Mouse (Mus musculus) kidney, postnatal 0 days (tissue): ENCODE measurements around the gene Gpc3. TPM values are rescaled to one million over a fixed set of nuclear protein-coding genes. Genes with fewer than 3 reads are reported as not detected.
"Not testable (repeated sequence)": the region's sequence is repeated elsewhere in the genome, so short reads cannot be mapped to it uniquely, and the experiment has no call there.

ENCODE experiments used
- ATAC-seq: fragments of 200-750 bp; cut with Nextera tagmentation; replicated peaks from 2 replicates; pipeline ENCODE4 v1.8.0; 2017; ENCODE audit warnings: low read depth, moderate number of reproducible peaks, moderate TSS enrichment, moderate library complexity; ENCODE audit not compliant: low FRiP score
- DNase-seq: peaks from one replicate; pipeline ENCODE4 v3.0.0-alpha.2; 2016; ENCODE audit warnings: low spot score
- H3K27ac ChIP-seq: fragments of 300-500 bp; sonication (generic); 2 replicates; pipeline ENCODE4 v1.5.1; 2014; ENCODE audit warnings: mild to moderate bottlenecking
- H3K27me3 ChIP-seq: fragments of 300-500 bp; sonication (generic); 2 replicates; pipeline ENCODE4 v1.6.1; 2014; ENCODE audit warnings: low read length, mixed read lengths; ENCODE audit not compliant: insufficient read depth
- H3K36me3 ChIP-seq: fragments of 300-500 bp; sonication (generic); 2 replicates; pipeline ENCODE4 v1.6.1; 2014; ENCODE audit warnings: low read length, mixed read lengths; ENCODE audit not compliant: insufficient read depth
- H3K4me1 ChIP-seq: fragments of 300-500 bp; sonication (generic); replicated peaks from 2 replicates; pipeline ENCODE4 v1.6.1; 2014; ENCODE audit warnings: antibody characterized with exemption, low read length, mixed read lengths; ENCODE audit not compliant: insufficient read depth
- H3K4me2 ChIP-seq: fragments of 300-500 bp; sonication (generic); 2 replicates; pipeline ENCODE4 v1.6.1; 2014; ENCODE audit warnings: mild to moderate bottlenecking, low read length, moderate library complexity, mixed read lengths
- H3K4me3 ChIP-seq: fragments of 300-500 bp; sonication (generic); replicated peaks from 2 replicates; pipeline ENCODE4 v1.5.1; 2014; ENCODE audit warnings: low read depth, low read length
- H3K9ac ChIP-seq: fragments of 300-500 bp; sonication (generic); 2 replicates; pipeline ENCODE4 v1.6.1; 2014; ENCODE audit warnings: low read depth, low read length
- H3K9me3 ChIP-seq: fragments of 300-500 bp; sonication (generic); replicated peaks from 2 replicates; pipeline ENCODE4 v1.6.1; 2016; ENCODE audit warnings: low read length, inconsistent platforms, mixed read lengths
- CTCF ChIP-seq: IDR thresholded peaks from 2 replicates; pipeline ENCODE4 v1.5.1; 2016; ENCODE audit warnings: antibody characterized with exemption, low read depth, mild to moderate bottlenecking, moderate library complexity
- WGBS: fragments of 180-500 bp; shearing (Covaris S2); extraction: QIAGEN DNeasy Blood & Tissue Kit; methylation state at CpG from one replicate; pipeline ENCODE4 v1.1.7; 2014; 5-methylcytosine and 5-hydroxymethylcytosine counted together
- microRNA counts: library from miRNA; unstranded; fragments of <30 nt; microRNA quantifications from one replicate; lab custom pipeline; 2015
- microRNA-seq: library from miRNA; unstranded; fragments of <30 nt; microRNA quantifications from one replicate; pipeline ENCODE4, GENCODE M21; 2016
- polyA plus RNA-seq: library from polyadenylated mRNA; unstranded; fragments of >200 nt; fragmentation: Nextera tagmentation; extraction: Ambion mirVana; gene quantifications from 2 replicates; pipeline ENCODE4 v1.2.1, GENCODE M21; 2015

The Gpc3 gene
- polyA plus RNA-seq, 1 experiment from 2014 or later: 1,010 TPM

DNA sequence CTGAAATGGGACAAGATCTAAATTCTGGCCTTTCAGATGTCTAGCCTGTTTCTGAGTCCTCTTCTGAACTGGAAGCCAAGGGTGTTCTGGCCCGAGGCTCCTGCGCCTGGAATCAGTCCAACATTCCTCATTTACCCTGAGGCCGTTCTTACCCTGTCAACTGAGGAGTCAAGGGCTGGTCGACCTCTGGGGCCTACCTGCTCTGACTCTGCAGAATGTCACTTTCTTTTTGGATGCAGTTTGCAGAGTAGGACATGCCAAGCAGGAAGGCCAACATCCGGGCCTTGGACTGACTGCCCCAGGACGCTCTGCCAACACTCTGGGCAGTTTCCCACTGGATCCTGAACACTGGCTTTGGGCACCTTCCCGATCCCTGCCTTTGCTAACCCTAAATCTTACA, 352.2 kb downstream of the Gpc3 start:
- H3K9ac ChIP-seq: no peak overlapping the region
- no peak for DNase-seq
- no peak overlapping the region for H3K27ac ChIP-seq
- H3K27me3 ChIP-seq: no peaks in the 10 kb centered on the region
- H3K4me3 ChIP-seq: no peak overlapping the region
- no peak for ATAC-seq
- H3K9me3 ChIP-seq: no peaks in the 10 kb centered on the region
- H3K36me3 ChIP-seq: no peaks in the 10 kb centered on the region
- TF ChIP-seq CTCF: no peak
- no peak overlapping the region for H3K4me2 ChIP-seq
- H3K4me1 ChIP-seq: no peaks in the 10 kb centered on the region
- WGBS: 51% methylated on average over 7 of the region's 7 CpGs

GRCm38 (mm10) chrX:52259771-52260170, 354.0 kb downstream of the Gpc3 start:
- not testable (repeated sequence) for H3K9ac ChIP-seq, H3K4me1 ChIP-seq, H3K36me3 ChIP-seq, H3K27ac ChIP-seq, ATAC-seq, H3K9me3 ChIP-seq, H3K4me3 ChIP-seq, H3K4me2 ChIP-seq, H3K27me3 ChIP-seq
- 61% methylated on average over 1 of the region's 1 CpGs for WGBS
- DNase-seq: peak; percentile 77

DNA sequence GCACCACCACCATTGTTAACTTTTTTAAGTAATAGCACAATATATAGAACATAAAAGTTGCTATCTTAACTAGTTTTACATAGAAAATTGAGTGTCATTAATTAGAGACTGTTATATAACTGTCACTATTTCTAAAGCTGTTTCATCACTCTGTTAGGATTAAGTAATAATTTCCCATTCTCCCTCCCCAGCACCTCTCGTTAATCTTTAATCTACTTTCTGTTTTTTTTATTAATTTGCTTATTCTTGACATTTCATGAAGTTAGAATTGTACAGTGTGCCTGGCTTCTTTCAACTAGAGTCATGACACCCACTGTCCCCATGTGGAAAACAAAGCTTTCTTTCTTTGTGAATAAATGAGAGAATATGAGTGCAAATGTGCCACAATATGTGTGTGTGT, 359.2 kb downstream of the Gpc3 start:
- Histone ChIP-seq H3K4me1 (no peaks in the 10 kb centered on the region), H3K9ac (no peak overlapping the region), H3K27ac (no peak overlapping the region), H3K9me3 (no peaks in the 10 kb centered on the region), H3K4me3 (no peak overlapping the region), H3K4me2 (no peak overlapping the region), H3K36me3 (no peaks in the 10 kb centered on the region), H3K27me3 (no peaks in the 10 kb centered on the region)
- TF ChIP-seq CTCF: no peak
- DNase-seq: no peak
- no peak for ATAC-seq
- 61% methylated on average over 1 of the region's 1 CpGs for WGBS

DNA sequence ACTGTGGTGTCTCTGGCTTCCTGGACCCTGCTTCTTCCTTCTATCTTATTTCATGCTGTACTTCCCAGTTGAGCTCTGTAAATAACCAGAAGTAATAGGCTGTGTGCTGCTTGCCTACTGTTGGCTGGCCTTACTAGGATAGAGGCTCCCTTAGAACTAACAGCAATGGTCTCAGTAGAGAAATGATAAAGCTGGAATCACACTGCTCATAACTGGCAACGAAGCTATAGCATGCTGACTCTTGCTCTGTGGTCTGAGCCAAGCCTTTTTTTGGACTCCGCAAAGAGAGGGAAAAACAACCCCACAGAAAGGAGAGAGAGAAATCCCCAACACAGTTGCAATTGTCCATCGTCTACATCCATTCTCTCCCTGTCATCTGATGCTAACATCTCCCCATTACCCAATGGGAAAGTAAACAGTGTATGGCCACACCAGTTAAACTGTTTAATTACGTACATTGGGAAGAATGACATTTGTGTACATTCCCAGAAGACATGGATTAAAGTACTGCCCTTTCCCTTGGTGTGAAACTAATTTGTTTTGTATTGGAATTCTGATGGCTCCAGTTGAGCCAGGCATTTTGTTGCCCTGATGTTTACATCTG, 368.0 kb downstream of the Gpc3 start:
- no peak overlapping the region for H3K4me3 ChIP-seq
- TF ChIP-seq CTCF: no peak
- ATAC-seq: no peak
- no peak overlapping the region for H3K4me2 ChIP-seq
- WGBS: 75% methylated on average over 4 of the region's 4 CpGs
- H3K4me1 ChIP-seq: no peaks in the 10 kb centered on the region
- no peaks in the 10 kb centered on the region for H3K9me3 ChIP-seq
- no peaks in the 10 kb centered on the region for H3K36me3 ChIP-seq
- no peak overlapping the region for H3K27ac ChIP-seq
- H3K9ac ChIP-seq: no peak overlapping the region
- no peak for DNase-seq
- H3K27me3 ChIP-seq: no peaks in the 10 kb centered on the region

- WGBS: 91% methylated on average over 4 of the region's 4 CpGs
- Histone ChIP-seq H3K4me2 (no peak overlapping the region), H3K36me3 (no peaks in the 10 kb centered on the region), H3K9ac (no peak overlapping the region), H3K27ac (no peak overlapping the region), H3K27me3 (no peaks in the 10 kb centered on the region), H3K4me3 (no peak overlapping the region), H3K9me3 (no peaks in the 10 kb centered on the region), H3K4me1 (no peaks in the 10 kb centered on the region)
- TF ChIP-seq CTCF: no peak
- ATAC-seq: no peak
- DNase-seq: no peak
Observed at GRCm38 (mm10) chrX:52237470-52237869, 376.3 kb downstream of the Gpc3 start.

DNA sequence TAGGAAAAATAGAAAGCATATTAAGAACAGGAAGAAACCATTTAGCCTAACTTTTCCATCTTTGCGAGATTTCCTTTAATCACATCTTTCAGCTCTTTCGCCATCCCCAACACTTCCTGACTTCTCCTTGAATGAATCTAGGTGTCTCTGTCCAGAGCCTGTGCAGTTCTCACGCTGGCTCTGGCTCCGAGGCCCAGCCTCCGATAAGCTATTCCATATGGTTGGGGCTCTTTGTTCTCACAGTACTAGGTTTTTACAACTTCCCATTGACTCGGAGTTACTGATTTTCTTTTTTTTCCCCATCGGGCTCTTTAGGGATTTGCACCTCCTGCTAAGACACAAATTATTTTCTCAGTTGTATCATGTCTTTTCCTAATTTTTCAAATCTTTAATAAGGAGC, 381.8 kb downstream of the Gpc3 start:
- Histone ChIP-seq H3K4me3 (no peak overlapping the region), H3K9ac (no peak overlapping the region), H3K4me2 (no peak overlapping the region), H3K27ac (no peak overlapping the region), H3K4me1 (no peaks in the 10 kb centered on the region), H3K27me3 (no peaks in the 10 kb centered on the region), H3K36me3 (no peaks in the 10 kb centered on the region), H3K9me3 (no peaks in the 10 kb centered on the region)
- no peak for DNase-seq
- no peak for ATAC-seq
- TF ChIP-seq CTCF: no peak
- 53% methylated on average over 7 of the region's 7 CpGs for WGBS

DNA sequence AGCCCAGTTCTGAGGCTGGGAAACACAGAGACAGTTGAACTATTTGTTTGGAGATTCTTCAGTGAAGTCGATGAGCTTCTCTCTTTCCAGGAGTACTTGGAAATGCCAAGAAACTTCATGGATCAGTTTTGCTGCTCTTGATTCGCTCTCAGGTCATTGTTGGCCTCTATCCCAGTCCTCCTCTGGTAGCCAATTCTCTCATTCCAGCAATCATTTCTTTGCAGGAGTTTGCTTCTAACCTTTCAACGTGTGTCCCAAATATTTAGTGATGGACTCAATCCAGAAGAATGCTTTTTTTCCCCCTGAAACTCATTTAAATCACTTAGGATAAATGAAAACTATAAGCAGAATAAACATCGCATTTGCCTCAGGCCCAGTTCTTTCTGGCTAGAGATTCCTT, 383.0 kb downstream of the Gpc3 start:
- WGBS: 74% methylated on average over 4 of the region's 4 CpGs
- H3K36me3 ChIP-seq: no peaks in the 10 kb centered on the region
- ATAC-seq (no peak), DNase-seq (no peak)
- no peaks in the 10 kb centered on the region; the same call in 1 of the 2 replicates for H3K27me3 ChIP-seq
- no peaks in the 10 kb centered on the region for H3K4me1 ChIP-seq
- H3K4me3 ChIP-seq: no peak overlapping the region
- H3K27ac ChIP-seq: no peak overlapping the region
- H3K9ac ChIP-seq: no peak overlapping the region
- no peak overlapping the region for H3K4me2 ChIP-seq
- TF ChIP-seq CTCF: no peak
- no peaks in the 10 kb centered on the region for H3K9me3 ChIP-seq

MicroRNAs within 50 kb of the gene (microRNA counts, 519-probe panel; counts per million panel counts)
- microRNA mmu-miR-717 (lab: Ali Mortazavi, UCI): 330 counts per million, percentile 68 among the panel's probes with 10 or more counts

Small RNA genes within 50 kb of the gene (microRNA-seq; reads per million reads assigned to microRNA genes)
- gene Mir6384 (not detected), gene Mir717 (not detected)

Other genes starting within 250 kb of the Gpc3 start
- 11.4 and 12.4 TPM in 2 replicates for gene Ccdc160, start 177.2 kb upstream of the Gpc3 start, polyA plus RNA-seq